Mouse (Mus musculus): ENCODE measurements at regions not wholly inside any gene's neighbourhood (a gene's known extent, or its start where the extent isn't known, plus 50 kb on each side); places are given as distances from the start of the nearest gene placed in this dataset.

GRCm38 (mm10) chr13:90781974-90782373, 123.2 kb downstream of the Atp6ap1l start:
- TF ChIP-seq CTCF (conservative IDR thresholded peaks at IDR 0.05; ENCODE audit: insufficient read depth, insufficient read length, low read depth, low read length) (no peak), POLR2A (IDR thresholded peaks at IDR 0.05; ENCODE audit: low read depth, low read length) (no peak)

Measured in kidney, adult 2 months (tissue).